Mouse (Mus musculus): ENCODE measurements around the gene Dap. TPM values are rescaled to one million over a fixed set of nuclear protein-coding genes. Genes with fewer than 3 reads are reported as not detected.

The Dap gene
- 10 to 100 TPM; 20.4 to 20.7 TPM for total RNA-seq (2021)

GRCm38 (mm10) chr15:31224135-31224761 is at the start of gene Dap:
Dap (plus strand) TSS chr15:31224314.
- peak; percentile 96 for DNase-seq (ENCODE audit: low spot score)
- intact Hi-C loops (cut with DNase I): loop anchor here (10.0 kb wide), 2 partner anchors 311 to 371 kb away; partner anchors contain the start of gene March6

GRCm38 (mm10) chr15:31176566-31176965 is 47.5 kb upstream of the Dap start:
- DNase-seq (ENCODE audit: low spot score): no peak
- intact Hi-C loops (cut with DNase I): no loop called here

- intact Hi-C loops (cut with DNase I): no loop called here
- peak; percentile 20 for DNase-seq (ENCODE audit: low spot score)
These were observed 39.3 kb upstream of the Dap start for GRCm38 (mm10) chr15:31184651-31185443.

GRCm38 (mm10) chr15:31185506-31185905 is 38.6 kb upstream of the Dap start:
- intact Hi-C loops (cut with DNase I): no loop called here
- no peak for DNase-seq (ENCODE audit: low spot score)

- DNase-seq (ENCODE audit: low spot score): no peak
- intact Hi-C loops (cut with DNase I): loop anchor here (2.0 kb wide), 1 partner anchor 68 kb away; no protein-coding TSS in a partner anchor
These were observed 37.7 kb upstream of the Dap start for GRCm38 (mm10) chr15:31186371-31186901.

- intact Hi-C loops (cut with DNase I): no loop called here
- no peak for DNase-seq (ENCODE audit: low spot score)
These were observed 31.6 kb upstream of the Dap start for GRCm38 (mm10) chr15:31192563-31192962.

GRCm38 (mm10) chr15:31195776-31196175 is 28.3 kb upstream of the Dap start:
- intact Hi-C loops (cut with DNase I): no loop called here
- no peak for DNase-seq (ENCODE audit: low spot score)

- intact Hi-C loops (cut with DNase I): no loop called here
These were observed 16.6 kb upstream of the Dap start for GRCm38 (mm10) chr15:31207346-31208093.

GRCm38 (mm10) chr15:31211910-31212309 is 12.2 kb upstream of the Dap start:
- intact Hi-C loops (cut with DNase I): no loop called here
- no peak for DNase-seq (ENCODE audit: low spot score)

More at GRCm38 (mm10) chr15:31207346-31208093, 16.6 kb upstream of the Dap start:
- DNase-seq (ENCODE audit: low spot score): no peak

- no peak for DNase-seq (ENCODE audit: low spot score)
- intact Hi-C loops (cut with DNase I): no loop called here
These were observed 10.4 kb upstream of the Dap start for GRCm38 (mm10) chr15:31213619-31214270.

GRCm38 (mm10) chr15:31222216-31222615 is 1.9 kb upstream of the Dap start:
- intact Hi-C loops (cut with DNase I): loop anchor here (10.0 kb wide), 2 partner anchors 313 to 373 kb away; partner anchors contain the start of gene March6
- no peak for DNase-seq (ENCODE audit: low spot score)

- intact Hi-C loops (cut with DNase I): loop anchor here (10.0 kb wide), 2 partner anchors 311 to 371 kb away; partner anchors contain the start of gene March6
- DNase-seq (ENCODE audit: low spot score): no peak
These were observed 449 bp upstream of the Dap start for GRCm38 (mm10) chr15:31223596-31224134.

- intact Hi-C loops (cut with DNase I): loop anchor here (10.0 kb wide), 2 partner anchors 310 to 370 kb away; partner anchors contain the start of gene March6
- DNase-seq (ENCODE audit: low spot score): no peak
These were observed 910 bp downstream of the Dap start for GRCm38 (mm10) chr15:31224806-31225642.

- intact Hi-C loops (cut with DNase I): loop anchor here (10.0 kb wide), 2 partner anchors 309 to 369 kb away; partner anchors contain the start of gene March6
These were observed 1.7 kb downstream of the Dap start for GRCm38 (mm10) chr15:31225643-31226325.

GRCm38 (mm10) chr15:31226464-31226863 is 2.4 kb downstream of the Dap start:
- DNase-seq (ENCODE audit: low spot score): no peak
- intact Hi-C loops (cut with DNase I): loop anchor here (10.0 kb wide), 2 partner anchors 308 to 368 kb away; partner anchors contain the start of gene March6

More at GRCm38 (mm10) chr15:31225643-31226325, 1.7 kb downstream of the Dap start:
- DNase-seq (ENCODE audit: low spot score): no peak

- intact Hi-C loops (cut with DNase I): loop anchor here (10.0 kb wide), 2 partner anchors 307 to 367 kb away; partner anchors contain the start of gene March6
- DNase-seq (ENCODE audit: low spot score): no peak
These were observed 3.7 kb downstream of the Dap start for GRCm38 (mm10) chr15:31227793-31228192.

- no peak for DNase-seq (ENCODE audit: low spot score)
- intact Hi-C loops (cut with DNase I): no loop called here
These were observed 8.9 kb downstream of the Dap start for GRCm38 (mm10) chr15:31233006-31233405.
